Mouse (Mus musculus) thymus, postnatal 36 days (tissue): ENCODE measurements around the gene Msto1.
"Not testable (repeated sequence)": the region's sequence is repeated elsewhere in the genome, so short reads cannot be mapped to it uniquely, and the experiment has no call there.

ENCODE experiments used
- DNase-seq, 2 experiments: peaks; one replicate each; pipeline ENCODE4 v3.0.0; 2022; ENCODE audit warnings: mixed read lengths in 2 of 2

The Msto1 gene

GRCm38 (mm10) chr3:88904803-88905202, 9.0 kb downstream of the Msto1 start:
- DNase-seq = no peak

GRCm38 (mm10) chr3:88893011-88893410, 20.8 kb downstream of the Msto1 start:
- not testable (repeated sequence) for DNase-seq

- DNase-seq = not testable (repeated sequence)
Observed at GRCm38 (mm10) chr3:88882536-88882935, 31.3 kb downstream of the Msto1 start.

- not testable (repeated sequence) for DNase-seq
Observed at GRCm38 (mm10) chr3:88868449-88868848, 45.4 kb downstream of the Msto1 start.

GRCm38 (mm10) chr3:88867177-88867576, 46.6 kb downstream of the Msto1 start:
- DNase-seq = not testable (repeated sequence)

- not testable (repeated sequence) for DNase-seq
Observed at GRCm38 (mm10) chr3:88866735-88867134, 47.1 kb downstream of the Msto1 start.

GRCm38 (mm10) chr3:88862129-88862528, 51.7 kb downstream of the Msto1 start:
- no peak for DNase-seq

- no peak for DNase-seq
Observed at GRCm38 (mm10) chr3:88855837-88856236, 58.0 kb downstream of the Msto1 start.
